Mouse (Mus musculus) kidney, adult 2 months (tissue): ENCODE measurements around the gene Mrps27. TPM values are rescaled to one million over a fixed set of nuclear protein-coding genes. Genes with fewer than 3 reads are reported as not detected.
A peak's percentile ranks its signal among the peaks of the same experiment; 100 is the strongest.

ENCODE experiments used
- DNase-seq: peaks from one replicate; pipeline ENCODE4 v3.0.0; 2021
- H3K27ac ChIP-seq: fragments of 200-500 bp; 2 replicates; pipeline ENCODE4 v1.5.1; 2012; ENCODE audit warnings: low read depth, low read length, control low read depth, inconsistent platforms; ENCODE audit not compliant: insufficient read depth
- H3K27me3 ChIP-seq: fragments of 200-500 bp; replicated peaks from 2 replicates; pipeline ENCODE4 v1.6.1; 2012; ENCODE audit warnings: mild to moderate bottlenecking, moderate library complexity, low read length, inconsistent platforms; ENCODE audit not compliant: control insufficient read depth, insufficient read depth
- H3K36me3 ChIP-seq: fragments of 200-500 bp; 2 replicates; pipeline ENCODE4 v1.6.1; 2012; ENCODE audit warnings: mild to moderate bottlenecking, moderate library complexity, low read length, inconsistent platforms; ENCODE audit not compliant: control insufficient read depth, insufficient read depth
- H3K4me1 ChIP-seq: fragments of 200-500 bp; 2 replicates; pipeline ENCODE4 v1.6.1; 2011; ENCODE audit warnings: low read length; ENCODE audit not compliant: control insufficient read depth, insufficient read depth
- H3K4me3 ChIP-seq: fragments of 200-500 bp; 2 replicates; pipeline ENCODE4 v1.5.1; 2011; ENCODE audit warnings: mild to moderate bottlenecking, low read depth, low read length, control low read depth; ENCODE audit not compliant: insufficient read depth
- CTCF ChIP-seq: fragments of 200-500 bp; conservative IDR thresholded peaks from 2 replicates; pipeline ENCODE4 v1.5.1; 2011; ENCODE audit warnings: low read depth, mild to moderate bottlenecking, control low read depth, low read length, moderate library complexity, mixed read lengths; ENCODE audit not compliant: insufficient read depth, insufficient read length
- POLR2A ChIP-seq: fragments of 200-500 bp; IDR thresholded peaks from one replicate; pipeline ENCODE4 v1.6.1; 2011; ENCODE audit warnings: low read depth, low read length, control low read depth
- WGBS: fragments of 180-500 bp; shearing (Covaris S2); methylation state at CpG from one replicate; pipeline ENCODE4 v1.1.7; 2018; 5-methylcytosine and 5-hydroxymethylcytosine counted together
- polyA plus RNA-seq: library from polyadenylated mRNA; depleted of rRNA; stranded (reverse); fragments of >200 nt; gene quantifications from 2 replicates; pipeline ENCODE4 v1.2.3, GENCODE M21; 2012

Gene Mrps27
- polyA plus RNA-seq, 1 experiment, result 26.7 TPM

DNA sequence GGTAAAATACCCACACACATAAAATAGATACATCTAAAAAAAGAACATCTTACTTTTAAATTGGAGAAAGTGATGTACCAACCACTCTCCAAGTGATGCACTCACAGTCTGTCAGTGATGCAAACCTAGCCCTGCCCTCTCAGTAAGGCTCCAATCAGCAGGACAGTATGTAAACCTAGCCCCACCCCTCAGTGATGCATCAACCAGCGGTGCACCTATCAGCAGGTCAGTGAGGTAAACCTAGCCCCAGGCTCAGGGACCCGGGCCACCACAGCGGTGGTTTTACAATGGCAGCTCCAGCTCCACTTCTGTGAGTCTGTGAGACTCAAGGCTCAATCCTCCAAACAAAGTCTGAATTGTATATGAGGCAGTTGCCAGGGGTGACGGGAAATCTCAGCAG, 13.3 kb upstream of the Mrps27 start:
- no peak for DNase-seq
- 82% methylated on average over 4 of the region's 4 CpGs for WGBS
- TF ChIP-seq CTCF (no peak), POLR2A (no peak)
- H3K27ac ChIP-seq, result no peak overlapping the region
- peaks cover 7% of the 10 kb centered on the region; the same call in 1 of the 2 replicates for H3K36me3 ChIP-seq
- no peaks in the 10 kb centered on the region for H3K4me1 ChIP-seq
- H3K27me3 ChIP-seq, result no peaks in the 10 kb centered on the region
- H3K4me3 ChIP-seq, result no peak overlapping the region

- TF ChIP-seq POLR2A (no peak), CTCF (no peak)
- H3K27me3 ChIP-seq, result no peaks in the 10 kb centered on the region
- peak; percentile 27 for DNase-seq
- 59% methylated on average over 6 of the region's 6 CpGs for WGBS
- no peaks in the 10 kb centered on the region for H3K4me1 ChIP-seq
- no peak overlapping the region for H3K27ac ChIP-seq
- H3K4me3 ChIP-seq, result no peak overlapping the region
- H3K36me3 ChIP-seq, result peaks cover 1% of the 10 kb centered on the region; the same call in 1 of the 2 replicates
Measured at GRCm38 (mm10) chr13:99337510-99337909, 7.1 kb upstream of the Mrps27 start.

GRCm38 (mm10) chr13:99341504-99341903, 3.1 kb upstream of the Mrps27 start:
- Histone ChIP-seq H3K36me3 (no peaks in the 10 kb centered on the region), H3K27me3 (no peaks in the 10 kb centered on the region), H3K4me1 (0 out of 2 replicates have a peak, but pooled peaks cover 3% of the 10 kb centered on the region), H3K27ac (no peak overlapping the region), H3K4me3 (no peak overlapping the region)
- TF ChIP-seq CTCF, result no peak
- TF ChIP-seq POLR2A, result no peak
- whole genome bisulfite sequencing, result 93% methylated on average over 6 of the region's 6 CpGs
- DNase-seq, result no peak

GRCm38 (mm10) chr13:99343876-99344598, 549 bp upstream of the Mrps27 start:
- H3K4me3 ChIP-seq, result peak overlapping the region; percentile 99
- H3K36me3 ChIP-seq, result no peaks in the 10 kb centered on the region
- DNase-seq, result peak; percentile 17
- H3K27ac ChIP-seq, result peak overlapping the region; percentile 84
- H3K27me3 ChIP-seq, result no peaks in the 10 kb centered on the region
- under 1% methylated on average over 30 of the region's 30 CpGs for WGBS
- H3K4me1 ChIP-seq, result 0 out of 2 replicates have a peak, but pooled peaks cover 3% of the 10 kb centered on the region
- no peak for TF ChIP-seq CTCF
- no peak for TF ChIP-seq POLR2A

GRCm38 (mm10) chr13:99350009-99350408, 5.4 kb downstream of the Mrps27 start:
- TF ChIP-seq POLR2A (no peak), CTCF (no peak)
- WGBS, result 77% methylated on average over 6 of the region's 6 CpGs
- no peak overlapping the region for H3K4me3 ChIP-seq
- H3K27ac ChIP-seq, result no peak overlapping the region
- no peak for DNase-seq
- H3K36me3 ChIP-seq, result no peaks in the 10 kb centered on the region
- H3K4me1 ChIP-seq, result no peaks in the 10 kb centered on the region
- H3K27me3 ChIP-seq, result no peaks in the 10 kb centered on the region

- no peaks in the 10 kb centered on the region for H3K36me3 ChIP-seq
- TF ChIP-seq CTCF (no peak), POLR2A (no peak)
- H3K4me3 ChIP-seq, result no peak overlapping the region
- no peaks in the 10 kb centered on the region for H3K27me3 ChIP-seq
- H3K27ac ChIP-seq, result no peak overlapping the region
- 48% methylated on average over 8 of the region's 8 CpGs for WGBS
- no peak for DNase-seq
- no peaks in the 10 kb centered on the region for H3K4me1 ChIP-seq
Measured at GRCm38 (mm10) chr13:99351186-99351585, 6.6 kb downstream of the Mrps27 start.

DNA sequence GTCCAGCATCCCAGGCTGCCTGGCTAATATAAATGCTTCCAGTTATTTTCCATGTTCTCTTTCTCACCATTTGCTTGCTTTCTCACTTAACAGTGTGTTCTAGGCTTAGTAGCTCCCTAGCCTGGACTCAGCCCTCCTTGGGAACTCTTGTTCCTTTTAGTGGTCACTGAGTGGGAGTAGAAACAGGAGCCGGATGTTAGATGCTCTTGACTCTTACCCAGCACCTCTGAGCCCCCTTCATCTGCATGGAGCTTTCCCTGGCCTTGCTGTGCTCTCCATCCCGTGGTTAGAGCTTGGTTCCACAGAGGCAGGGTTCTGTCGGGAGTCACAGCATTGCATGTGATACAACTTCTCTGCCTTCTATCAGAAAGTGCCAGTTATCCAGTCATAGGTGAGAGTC, 7.0 kb downstream of the Mrps27 start:
- no peaks in the 10 kb centered on the region for H3K4me1 ChIP-seq
- 74% methylated on average over 3 of the region's 3 CpGs for WGBS
- TF ChIP-seq POLR2A (no peak), CTCF (no peak)
- no peak for DNase-seq
- no peak overlapping the region for H3K27ac ChIP-seq
- no peak overlapping the region for H3K4me3 ChIP-seq
- H3K36me3 ChIP-seq, result no peaks in the 10 kb centered on the region
- H3K27me3 ChIP-seq, result no peaks in the 10 kb centered on the region
